Mouse (Mus musculus): ENCODE data around the gene Wdr63. TPM values are rescaled to one million over a fixed set of nuclear protein-coding genes. Genes with fewer than 3 reads are reported as not detected.

Wdr63 gene
- polyA plus RNA-seq, 1 experiment from 2014 or later: 0.31 TPM

GRCm38 (mm10) chr3:146110916-146111315 is 3.0 kb upstream of the Wdr63 start:
- no peaks in the 10 kb centered on the region for H3K9me3 ChIP-seq (ENCODE audit: control insufficient read depth, low read length)
- peaks cover 7% of the 10 kb centered on the region; the same call in 1 of the 2 replicates for H3K4me1 ChIP-seq (ENCODE audit: control insufficient read depth, insufficient read depth, low read length)
- no peaks in the 10 kb centered on the region for H3K27me3 ChIP-seq (ENCODE audit: control insufficient read depth, insufficient read depth, low read length)
- whole genome bisulfite sequencing: 85% methylated on average over 6 of the region's 6 CpGs
- no peak overlapping the region for H3K4me3 ChIP-seq (ENCODE audit: low read depth, low read length)
- no peaks in the 10 kb centered on the region for H3K36me3 ChIP-seq (ENCODE audit: control insufficient read depth, insufficient read depth, low read length)
- ATAC-seq (ENCODE audit: low read depth): no peak
- no peak overlapping the region for H3K9ac ChIP-seq (replicated peaks; ENCODE audit: low read depth, low read length)
- H3K27ac ChIP-seq (ENCODE audit: low read depth, low read length): no peak overlapping the region
- H3K4me2 ChIP-seq (ENCODE audit: low read depth, low read length): no peak overlapping the region

- peaks cover 7% of the 10 kb centered on the region; the same call in 1 of the 2 replicates for H3K4me1 ChIP-seq (ENCODE audit: control insufficient read depth, insufficient read depth, low read length)
- ATAC-seq (ENCODE audit: low read depth): no peak
- whole genome bisulfite sequencing: 85% methylated on average over 2 of the region's 2 CpGs
Observed at GRCm38 (mm10) chr3:146110358-146110757, 2.4 kb upstream of the Wdr63 start.

GRCm38 (mm10) chr3:146108945-146109344 is 1.0 kb upstream of the Wdr63 start:
- WGBS: 73% methylated on average over 2 of the region's 2 CpGs
- no peak for ATAC-seq (ENCODE audit: low read depth)
- H3K27me3 ChIP-seq (ENCODE audit: control insufficient read depth, insufficient read depth, low read length): no peaks in the 10 kb centered on the region

More at GRCm38 (mm10) chr3:146110358-146110757, 2.4 kb upstream of the Wdr63 start:
- H3K27ac ChIP-seq (ENCODE audit: low read depth, low read length): no peak overlapping the region
- no peaks in the 10 kb centered on the region for H3K9me3 ChIP-seq (ENCODE audit: control insufficient read depth, low read length)
- H3K4me2 ChIP-seq (ENCODE audit: low read depth, low read length): no peak overlapping the region
- H3K27me3 ChIP-seq (ENCODE audit: control insufficient read depth, insufficient read depth, low read length): no peaks in the 10 kb centered on the region
- no peak overlapping the region for H3K4me3 ChIP-seq (ENCODE audit: low read depth, low read length)
- H3K9ac ChIP-seq (replicated peaks; ENCODE audit: low read depth, low read length): no peak overlapping the region
- no peaks in the 10 kb centered on the region for H3K36me3 ChIP-seq (ENCODE audit: control insufficient read depth, insufficient read depth, low read length)

GRCm38 (mm10) chr3:146107116-146107849 is 647 bp downstream of the Wdr63 start:
- no peaks in the 10 kb centered on the region for H3K36me3 ChIP-seq (ENCODE audit: control insufficient read depth, insufficient read depth, low read length)
- 0 out of 2 replicates have a peak overlapping the region, but pooled peaks have one; percentile 28 for H3K9ac ChIP-seq (replicated peaks; ENCODE audit: low read depth, low read length)
- peak; percentile 70 for ATAC-seq (ENCODE audit: low read depth)

More at GRCm38 (mm10) chr3:146108945-146109344, 1.0 kb upstream of the Wdr63 start:
- Histone ChIP-seq H3K9ac (replicated peaks; ENCODE audit: low read depth, low read length) (no peak overlapping the region), H3K9me3 (ENCODE audit: control insufficient read depth, low read length) (no peaks in the 10 kb centered on the region), H3K4me1 (ENCODE audit: control insufficient read depth, insufficient read depth, low read length) (peaks cover 7% of the 10 kb centered on the region; the same call in 1 of the 2 replicates), H3K36me3 (ENCODE audit: control insufficient read depth, insufficient read depth, low read length) (no peaks in the 10 kb centered on the region), H3K27ac (ENCODE audit: low read depth, low read length) (no peak overlapping the region), H3K4me2 (ENCODE audit: low read depth, low read length) (no peak overlapping the region), H3K4me3 (ENCODE audit: low read depth, low read length) (no peak overlapping the region)

GRCm38 (mm10) chr3:146102049-146102448 is 5.9 kb downstream of the Wdr63 start:
- H3K27me3 ChIP-seq (ENCODE audit: control insufficient read depth, insufficient read depth, low read length): no peaks in the 10 kb centered on the region
- ATAC-seq (ENCODE audit: low read depth): no peak
- no peaks in the 10 kb centered on the region for H3K36me3 ChIP-seq (ENCODE audit: control insufficient read depth, insufficient read depth, low read length)
- H3K4me2 ChIP-seq (ENCODE audit: low read depth, low read length): no peak overlapping the region
- no peak overlapping the region for H3K4me3 ChIP-seq (ENCODE audit: low read depth, low read length)
- no peak overlapping the region for H3K9ac ChIP-seq (replicated peaks; ENCODE audit: low read depth, low read length)
- H3K4me1 ChIP-seq (ENCODE audit: control insufficient read depth, insufficient read depth, low read length): peaks cover 3% of the 10 kb centered on the region; the same call in 1 of the 2 replicates
- H3K27ac ChIP-seq (ENCODE audit: low read depth, low read length): no peak overlapping the region
- 62% methylated on average over 6 of the region's 6 CpGs for WGBS
- no peaks in the 10 kb centered on the region for H3K9me3 ChIP-seq (ENCODE audit: control insufficient read depth, low read length)

More at GRCm38 (mm10) chr3:146107116-146107849, 647 bp downstream of the Wdr63 start:
- H3K9me3 ChIP-seq (ENCODE audit: control insufficient read depth, low read length): no peaks in the 10 kb centered on the region
- no peaks in the 10 kb centered on the region for H3K27me3 ChIP-seq (ENCODE audit: control insufficient read depth, insufficient read depth, low read length)
- peak overlapping the region; percentile 38 for H3K4me3 ChIP-seq (ENCODE audit: low read depth, low read length)
- H3K4me2 ChIP-seq (ENCODE audit: low read depth, low read length): peak overlapping the region; percentile 96
- 5% methylated on average over 18 of the region's 18 CpGs for WGBS
- no peak overlapping the region for H3K27ac ChIP-seq (ENCODE audit: low read depth, low read length)
- H3K4me1 ChIP-seq (ENCODE audit: control insufficient read depth, insufficient read depth, low read length): peaks cover 7% of the 10 kb centered on the region; the same call in 1 of the 2 replicates

- Histone ChIP-seq H3K4me2 (ENCODE audit: low read depth, low read length) (no peak overlapping the region), H3K36me3 (ENCODE audit: control insufficient read depth, insufficient read depth, low read length) (no peaks in the 10 kb centered on the region), H3K9ac (replicated peaks; ENCODE audit: low read depth, low read length) (no peak overlapping the region), H3K4me3 (ENCODE audit: low read depth, low read length) (no peak overlapping the region), H3K9me3 (ENCODE audit: control insufficient read depth, low read length) (no peaks in the 10 kb centered on the region), H3K27me3 (ENCODE audit: control insufficient read depth, insufficient read depth, low read length) (no peaks in the 10 kb centered on the region), H3K27ac (ENCODE audit: low read depth, low read length) (no peak overlapping the region), H3K4me1 (ENCODE audit: control insufficient read depth, insufficient read depth, low read length) (no peaks in the 10 kb centered on the region)
- no peak for ATAC-seq (ENCODE audit: low read depth)
Observed at GRCm38 (mm10) chr3:146099925-146100324, 8.0 kb downstream of the Wdr63 start.

- H3K9me3 ChIP-seq (ENCODE audit: control insufficient read depth, low read length): no peaks in the 10 kb centered on the region
- no peak for ATAC-seq (ENCODE audit: low read depth)
- no peak overlapping the region for H3K27ac ChIP-seq (ENCODE audit: low read depth, low read length)
- 91% methylated on average over 4 of the region's 4 CpGs for WGBS
- no peaks in the 10 kb centered on the region for H3K36me3 ChIP-seq (ENCODE audit: control insufficient read depth, insufficient read depth, low read length)
- no peak overlapping the region for H3K9ac ChIP-seq (replicated peaks; ENCODE audit: low read depth, low read length)
- H3K4me1 ChIP-seq (ENCODE audit: control insufficient read depth, insufficient read depth, low read length): no peaks in the 10 kb centered on the region
- H3K27me3 ChIP-seq (ENCODE audit: control insufficient read depth, insufficient read depth, low read length): no peaks in the 10 kb centered on the region
- H3K4me3 ChIP-seq (ENCODE audit: low read depth, low read length): no peak overlapping the region
- no peak overlapping the region for H3K4me2 ChIP-seq (ENCODE audit: low read depth, low read length)
Observed at GRCm38 (mm10) chr3:146097861-146098260, 10.1 kb downstream of the Wdr63 start.

GRCm38 (mm10) chr3:146096986-146097385 is 10.9 kb downstream of the Wdr63 start:
- Histone ChIP-seq H3K9me3 (ENCODE audit: control insufficient read depth, low read length) (no peaks in the 10 kb centered on the region), H3K4me2 (ENCODE audit: low read depth, low read length) (no peak overlapping the region), H3K4me1 (ENCODE audit: control insufficient read depth, insufficient read depth, low read length) (no peaks in the 10 kb centered on the region), H3K27ac (ENCODE audit: low read depth, low read length) (no peak overlapping the region), H3K36me3 (ENCODE audit: control insufficient read depth, insufficient read depth, low read length) (no peaks in the 10 kb centered on the region), H3K27me3 (ENCODE audit: control insufficient read depth, insufficient read depth, low read length) (no peaks in the 10 kb centered on the region), H3K4me3 (ENCODE audit: low read depth, low read length) (no peak overlapping the region), H3K9ac (replicated peaks; ENCODE audit: low read depth, low read length) (no peak overlapping the region)
- ATAC-seq (ENCODE audit: low read depth): no peak
- 93% methylated on average over 7 of the region's 7 CpGs for WGBS

- H3K27ac ChIP-seq (ENCODE audit: low read depth, low read length): no peak overlapping the region
- no peaks in the 10 kb centered on the region for H3K4me1 ChIP-seq (ENCODE audit: control insufficient read depth, insufficient read depth, low read length)
- H3K9me3 ChIP-seq (ENCODE audit: control insufficient read depth, low read length): no peaks in the 10 kb centered on the region
- H3K36me3 ChIP-seq (ENCODE audit: control insufficient read depth, insufficient read depth, low read length): no peaks in the 10 kb centered on the region
- no peak overlapping the region for H3K4me3 ChIP-seq (ENCODE audit: low read depth, low read length)
- H3K27me3 ChIP-seq (ENCODE audit: control insufficient read depth, insufficient read depth, low read length): no peaks in the 10 kb centered on the region
- no peak overlapping the region for H3K4me2 ChIP-seq (ENCODE audit: low read depth, low read length)
- H3K9ac ChIP-seq (replicated peaks; ENCODE audit: low read depth, low read length): no peak overlapping the region
- 91% methylated on average over 10 of the region's 10 CpGs for WGBS
- ATAC-seq (ENCODE audit: low read depth): no peak
Observed at GRCm38 (mm10) chr3:146095066-146095465, 12.9 kb downstream of the Wdr63 start.
